Mouse (Mus musculus): ENCODE measurements around the gene Car6. TPM values are rescaled to one million over a fixed set of nuclear protein-coding genes. Genes with fewer than 3 reads are reported as not detected.

Gene Car6
- polyA plus RNA-seq, 1 experiment from 2014 or later, result 0.30 TPM

DNA sequence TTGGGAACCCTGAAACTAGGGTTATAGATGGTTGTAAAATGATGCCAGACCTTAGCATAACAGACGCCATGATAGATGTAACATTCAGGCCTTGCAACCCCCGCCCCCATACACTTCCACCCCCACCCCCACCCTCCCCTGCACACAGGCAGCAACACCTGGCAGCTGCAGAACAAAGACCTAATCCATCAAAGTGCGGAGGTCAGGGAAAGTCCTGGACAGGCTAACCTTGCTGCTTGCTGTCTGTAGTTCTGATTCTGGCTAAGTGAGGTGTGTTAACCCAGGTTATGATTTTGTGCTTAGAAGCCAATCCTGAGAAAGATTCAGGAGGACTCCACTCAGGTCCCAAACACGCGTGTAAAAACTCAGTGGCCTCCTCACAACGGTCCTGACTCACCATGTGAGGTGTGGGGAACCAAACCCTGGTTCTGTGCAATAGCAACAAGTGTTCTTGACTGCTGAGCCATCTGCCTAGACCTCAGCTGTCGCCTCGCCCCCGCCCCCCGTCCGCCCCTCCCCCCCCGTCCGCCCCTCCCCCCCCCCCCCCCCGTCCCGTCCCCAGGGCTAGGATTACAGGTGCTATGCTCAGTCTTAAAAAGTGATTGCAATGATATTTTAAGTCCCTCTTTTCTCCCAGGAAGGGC lies 28.7 kb upstream of the Car6 start:
- peak; percentile 23 for DNase-seq (ENCODE audit: low spot score)

GRCm38 (mm10) chr4:150228581-150229348 lies 27.6 kb upstream of the Car6 start:
- DNase-seq (ENCODE audit: low spot score), result peak; percentile 25

- no peak for DNase-seq (ENCODE audit: low spot score)
These were observed 25.9 kb upstream of the Car6 start for GRCm38 (mm10) chr4:150226818-150227688.

DNA sequence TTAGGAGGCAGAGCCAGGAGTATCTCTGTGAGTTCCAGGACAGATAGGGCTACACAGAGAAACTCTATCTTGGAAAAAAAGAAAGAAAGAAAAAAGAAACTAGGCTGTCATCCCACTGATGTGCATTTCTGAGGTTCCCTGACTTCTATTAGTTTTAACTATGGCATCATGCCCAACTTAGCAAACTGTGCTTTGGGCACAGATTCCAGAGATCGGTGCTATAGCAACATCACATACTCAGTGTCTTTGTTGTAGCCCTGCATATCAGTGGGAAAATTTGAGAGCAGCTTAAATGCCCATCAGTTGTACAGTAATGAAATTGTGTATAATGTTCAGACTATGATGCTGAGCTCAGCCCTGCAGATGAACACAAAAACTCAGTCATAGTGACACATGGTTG lies 24.6 kb upstream of the Car6 start:
- no peak for DNase-seq (ENCODE audit: low spot score)

DNA sequence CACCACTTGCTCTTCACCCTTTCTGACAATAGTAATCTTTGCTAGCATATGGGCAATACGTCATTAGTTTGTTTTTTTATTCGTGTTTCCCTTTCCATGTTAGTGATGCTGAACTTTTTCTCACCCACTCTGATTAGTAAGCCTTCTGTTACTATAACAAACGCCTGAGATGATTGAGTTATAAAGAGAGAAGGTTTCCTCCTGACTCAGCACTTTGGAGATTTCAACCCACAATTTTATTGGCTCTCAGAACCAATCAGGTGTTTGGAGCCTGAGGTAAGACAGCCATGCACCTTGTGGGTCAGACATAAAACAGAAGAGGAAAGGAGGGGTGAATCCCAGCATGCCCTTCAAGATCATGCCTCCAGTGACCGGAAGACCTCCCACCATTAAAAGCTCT lies 22.7 kb upstream of the Car6 start:
- DNase-seq (ENCODE audit: low spot score), result no peak

DNA sequence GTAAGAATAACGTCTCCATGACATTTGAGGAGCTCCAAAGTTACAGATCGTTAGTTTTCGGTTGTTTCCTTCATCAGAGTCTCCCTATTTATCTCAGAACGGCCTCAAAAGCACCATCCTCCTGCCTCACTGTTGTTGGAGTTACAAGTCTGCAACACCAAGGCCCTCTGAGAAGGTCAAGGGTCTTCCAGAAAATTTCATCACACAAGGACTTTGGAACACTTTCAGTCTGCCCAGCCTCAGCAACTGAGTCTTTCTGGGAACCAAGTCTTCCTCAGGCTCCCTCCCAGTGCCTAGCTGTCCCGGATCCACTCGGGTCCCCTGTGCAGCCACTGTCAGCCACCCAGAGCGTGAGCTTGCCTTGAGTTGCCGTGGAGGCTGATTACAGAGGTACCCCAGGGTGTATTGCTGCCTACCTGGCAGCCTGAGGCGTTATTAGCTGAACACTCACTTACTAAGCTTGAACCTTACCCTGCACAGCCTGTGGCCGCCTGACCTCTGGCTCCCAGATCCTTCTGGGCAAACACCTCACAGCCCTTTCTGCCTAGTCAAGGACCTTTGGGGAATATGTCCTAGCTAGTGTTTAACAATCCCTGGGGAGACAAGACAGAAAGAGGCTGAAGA lies 20.0 kb upstream of the Car6 start:
- no peak for DNase-seq (ENCODE audit: low spot score)

DNA sequence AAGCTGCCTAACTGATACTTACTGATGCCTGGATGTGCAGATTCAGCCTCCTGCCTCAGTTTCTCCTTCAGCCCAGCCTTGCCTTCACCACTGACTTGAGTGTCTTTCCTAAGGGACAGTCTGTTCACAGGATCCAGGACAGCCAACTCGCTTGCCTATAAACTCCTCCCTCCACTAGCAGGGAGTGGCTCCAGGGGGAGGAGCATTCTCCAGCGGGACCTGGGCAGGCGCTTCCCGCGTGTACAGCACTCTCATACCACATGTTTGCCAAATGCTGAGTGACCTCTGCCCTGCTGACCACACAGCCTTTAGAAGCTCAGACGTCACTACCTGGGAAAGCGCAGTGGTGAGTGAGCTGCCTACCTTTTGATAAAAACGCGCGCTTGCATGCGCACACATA lies 19.5 kb upstream of the Car6 start:
- no peak for DNase-seq (ENCODE audit: low spot score)

- peak; percentile 66 for DNase-seq (ENCODE audit: low spot score)
These were observed 18.6 kb upstream of the Car6 start for GRCm38 (mm10) chr4:150219501-150220292.

GRCm38 (mm10) chr4:150217935-150218334 lies 16.8 kb upstream of the Car6 start:
- DNase-seq (ENCODE audit: low spot score), result no peak

DNA sequence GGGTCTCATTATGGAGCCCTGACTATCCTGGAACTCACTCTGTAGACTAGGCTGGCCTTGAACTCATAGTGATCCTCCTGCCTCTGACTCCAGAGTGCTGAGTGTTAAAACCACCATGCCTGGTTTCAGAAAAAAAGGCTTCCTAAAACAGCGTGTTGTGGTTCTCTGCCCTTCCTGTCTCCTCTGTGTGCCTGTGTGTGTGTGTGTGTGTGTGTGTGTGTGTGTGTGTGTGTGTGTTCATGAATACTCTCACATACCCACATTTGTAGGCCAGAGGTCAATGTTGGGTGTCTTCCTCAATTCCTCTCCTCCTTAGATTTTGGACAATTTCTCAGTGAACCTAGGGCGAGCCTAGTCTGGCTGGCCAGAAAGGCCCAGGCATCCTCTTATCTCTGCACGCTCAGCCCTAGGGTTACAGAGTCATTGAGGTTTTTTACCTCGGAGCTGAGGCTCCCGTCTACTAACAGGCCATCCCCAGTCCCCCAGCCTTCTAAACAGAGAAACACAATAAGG lies 16.0 kb upstream of the Car6 start:
- no peak for DNase-seq (ENCODE audit: low spot score)

DNA sequence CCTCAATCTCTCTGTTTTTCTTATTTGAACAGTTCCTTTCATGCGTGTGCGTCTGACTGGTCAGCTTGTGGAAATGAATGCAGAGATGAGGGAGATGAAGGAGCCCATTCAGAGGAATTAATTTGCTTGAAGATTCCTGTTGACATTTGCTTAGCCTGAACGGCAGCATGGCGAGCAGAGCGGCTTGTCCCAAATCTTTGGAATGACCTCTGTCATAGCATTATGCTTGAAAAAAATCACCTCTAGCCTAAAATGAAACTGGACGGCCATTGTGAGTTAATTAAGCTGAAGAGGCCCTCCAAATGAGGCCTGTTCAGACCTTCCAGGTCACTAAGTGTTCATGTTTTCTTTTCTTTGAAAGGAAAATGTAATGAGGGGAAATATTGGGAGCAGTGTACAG lies 15.3 kb upstream of the Car6 start:
- DNase-seq (ENCODE audit: low spot score), result no peak

DNA sequence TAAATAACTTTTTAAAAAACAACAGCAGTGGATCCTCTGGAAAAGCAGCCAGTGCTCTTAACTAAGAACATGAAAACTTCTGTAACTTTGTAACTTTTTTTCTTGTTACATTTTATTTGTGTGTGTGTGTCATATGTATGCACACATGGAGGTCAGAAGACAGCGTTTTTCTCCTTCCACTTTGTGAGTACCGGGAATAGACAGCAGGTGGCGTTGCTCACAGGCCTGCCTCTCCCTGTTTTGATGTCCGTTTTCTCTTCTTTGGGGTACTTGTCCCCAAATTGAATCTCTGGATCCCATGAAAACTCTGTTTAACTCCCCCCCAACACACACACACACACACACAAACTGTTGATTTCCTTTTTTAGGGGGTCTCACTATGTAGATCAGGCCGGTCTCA lies 12.8 kb upstream of the Car6 start:
- peak; percentile 40 for DNase-seq (ENCODE audit: low spot score)

DNA sequence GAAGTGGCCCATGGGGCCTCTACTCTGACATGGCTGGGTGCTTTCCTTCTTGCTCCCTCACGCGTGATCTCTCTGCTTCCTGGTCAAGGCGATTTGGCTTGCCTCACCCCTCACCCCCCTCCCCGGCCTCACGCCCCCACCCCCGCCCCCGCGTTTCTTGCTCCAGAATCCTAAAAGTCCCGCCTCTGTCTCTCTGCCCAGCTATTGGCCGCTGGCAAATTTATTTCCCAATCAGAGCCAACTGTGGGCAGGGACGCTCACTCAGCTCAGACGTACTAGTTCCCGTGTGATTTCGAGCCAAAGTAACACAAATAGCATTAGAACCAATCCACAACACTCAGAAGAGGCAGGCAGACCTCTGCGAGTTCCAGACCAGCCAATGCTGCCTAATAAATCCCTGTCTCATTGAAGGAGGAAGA lies 11.4 kb upstream of the Car6 start:
- DNase-seq (ENCODE audit: low spot score), result peak; percentile 39

DNA sequence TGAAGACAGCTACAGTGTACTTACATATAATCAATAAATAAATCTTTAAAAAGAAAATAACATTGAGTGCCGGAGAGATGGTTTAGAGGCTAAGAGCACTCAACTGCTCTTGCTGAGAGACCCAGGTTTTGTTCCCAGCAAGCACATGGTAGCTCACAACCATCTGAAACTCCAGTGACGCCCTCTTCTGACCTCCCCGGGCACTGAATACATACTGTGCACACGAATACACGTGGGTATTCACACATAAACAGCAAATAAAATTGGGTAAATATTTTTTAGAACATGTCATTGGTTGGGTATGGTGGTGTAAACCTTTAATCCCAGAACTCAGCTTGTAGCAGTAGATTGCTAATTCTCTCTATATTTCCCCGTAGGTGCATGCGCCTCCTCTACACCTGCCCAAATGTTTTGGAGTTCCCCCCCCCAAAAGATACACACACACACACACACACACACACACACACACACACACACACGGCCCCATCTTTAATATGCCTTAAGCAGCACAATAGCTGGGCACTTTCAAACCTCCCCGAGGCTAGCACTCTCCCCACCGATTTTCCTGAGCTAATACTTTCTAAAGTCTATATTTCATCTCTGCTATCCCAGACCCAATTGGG lies 10.9 kb upstream of the Car6 start:
- DNase-seq (ENCODE audit: low spot score), result no peak

- DNase-seq (ENCODE audit: low spot score), result no peak
These were observed 9.2 kb upstream of the Car6 start for GRCm38 (mm10) chr4:150210306-150210705.

DNA sequence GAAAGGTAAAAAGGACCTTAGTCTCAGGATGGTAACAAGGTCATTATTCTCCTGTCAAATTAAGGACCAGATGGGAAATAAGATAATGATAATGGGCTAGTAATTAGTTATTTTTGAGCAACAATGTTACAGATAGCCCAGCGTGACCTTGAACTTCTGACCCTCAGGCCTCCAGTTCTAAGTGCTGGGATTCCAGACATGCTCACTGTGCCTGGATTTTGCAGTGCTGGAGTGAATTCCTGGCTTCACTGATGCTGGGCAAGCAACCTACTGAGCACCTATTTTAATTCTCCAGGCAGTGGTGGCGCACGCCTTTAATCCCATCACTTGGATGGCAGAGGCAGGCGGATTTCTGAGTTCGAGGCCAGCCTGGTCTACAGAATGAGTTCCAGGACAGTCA lies 8.6 kb upstream of the Car6 start:
- DNase-seq (ENCODE audit: low spot score), result no peak

DNA sequence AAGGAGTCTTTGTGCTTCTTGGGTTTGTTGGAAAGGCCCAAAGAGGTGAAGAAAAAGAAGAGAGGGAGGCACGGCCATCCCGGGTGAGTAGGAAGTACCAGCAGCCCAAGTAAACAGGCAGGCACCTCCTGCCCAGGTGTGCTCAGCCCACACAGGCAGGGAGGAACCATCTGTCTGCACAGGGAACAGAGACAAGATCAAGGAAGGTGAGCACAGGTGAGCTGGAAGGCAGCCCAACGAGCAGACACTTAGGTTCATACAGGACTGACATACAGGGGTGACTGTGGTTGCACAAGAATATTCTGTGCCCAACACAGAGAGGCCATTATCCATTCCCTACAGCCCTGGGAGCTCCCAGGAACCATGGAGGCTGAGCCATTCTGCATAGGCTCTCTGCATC lies 3.7 kb upstream of the Car6 start:
- no peak for DNase-seq (ENCODE audit: low spot score)

GRCm38 (mm10) chr4:150202702-150203101 lies 1.6 kb upstream of the Car6 start:
- DNase-seq (ENCODE audit: low spot score), result no peak

DNA sequence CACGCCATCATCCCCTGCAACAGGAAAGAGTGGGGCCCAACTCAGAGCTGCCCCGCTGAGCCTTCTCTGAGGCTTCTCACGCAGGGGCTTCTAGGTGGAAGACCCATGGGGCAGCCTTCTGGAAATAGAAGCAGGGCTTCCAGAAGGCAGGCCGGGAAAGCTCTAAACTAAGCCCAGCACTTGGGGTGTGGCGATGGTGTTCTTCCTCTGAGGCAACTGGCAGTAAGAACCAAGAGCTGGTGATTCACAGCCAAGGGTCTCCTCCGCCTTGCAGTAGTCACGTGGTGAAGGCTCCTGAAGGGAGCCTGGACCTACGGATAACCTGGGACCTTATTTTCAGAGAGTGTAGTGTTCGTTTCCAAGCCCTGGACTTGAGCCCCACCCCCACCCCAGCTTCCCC lies 2.9 kb downstream of the Car6 start:
- DNase-seq (ENCODE audit: low spot score), result no peak

DNA sequence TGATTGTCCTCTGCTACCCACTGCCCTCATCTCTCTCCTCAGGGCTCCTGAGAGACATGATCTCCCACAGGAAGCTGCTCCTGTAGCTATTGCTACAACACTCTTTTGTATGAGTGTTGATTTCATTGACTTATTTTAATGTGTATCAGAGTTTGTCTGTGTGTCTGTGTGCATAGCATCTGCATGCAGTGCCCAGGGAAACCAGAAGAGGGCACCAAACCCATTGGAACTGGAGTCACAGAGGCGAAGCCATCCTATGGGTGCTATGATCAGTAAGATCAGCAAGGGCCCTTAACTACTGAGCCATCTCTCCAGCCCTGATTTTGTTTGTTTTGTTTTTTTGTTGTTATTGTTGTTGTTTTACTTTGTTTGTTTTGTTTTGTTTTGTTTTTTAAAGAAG lies 7.2 kb downstream of the Car6 start:
- DNase-seq (ENCODE audit: low spot score), result peak; percentile 67

Measured in thymus, postnatal 0 days (tissue).